Mouse (Mus musculus) neural tube, embryonic 13.5 days (tissue): ENCODE data around the gene Apaf1. TPM values are rescaled to one million over a fixed set of nuclear protein-coding genes. Genes with fewer than 3 reads are reported as not detected.

Experiments used
- ATAC-seq: fragments of 200-750 bp; cut with Nextera tagmentation; 2 replicates; pipeline ENCODE4 v1.8.0; 2017; ENCODE audit warnings: low read depth, mild to moderate bottlenecking, moderate TSS enrichment, moderate library complexity
- H3K27ac ChIP-seq: fragments of 300-500 bp; sonication (generic); replicated peaks from 2 replicates; pipeline ENCODE4 v1.5.1; 2015; ENCODE audit warnings: moderate library complexity, mild to moderate bottlenecking, inconsistent platforms
- H3K27me3 ChIP-seq: fragments of 300-500 bp; sonication (generic); 2 replicates; pipeline ENCODE4 v1.6.1; 2015; ENCODE audit warnings: mild to moderate bottlenecking, inconsistent platforms
- H3K36me3 ChIP-seq: fragments of 300-500 bp; sonication (generic); 2 replicates; pipeline ENCODE4 v1.6.1; 2015; ENCODE audit warnings: mild to moderate bottlenecking, inconsistent platforms
- H3K4me1 ChIP-seq: fragments of 300-500 bp; sonication (generic); replicated peaks from 2 replicates; pipeline ENCODE4 v1.6.1; 2015; ENCODE audit warnings: inconsistent platforms
- H3K4me2 ChIP-seq: fragments of 300-500 bp; sonication (generic); 2 replicates; pipeline ENCODE4 v1.6.1; 2015; ENCODE audit warnings: inconsistent platforms, mild to moderate bottlenecking, moderate library complexity
- H3K4me3 ChIP-seq: fragments of 300-500 bp; sonication (generic); 2 replicates; pipeline ENCODE4 v1.5.1; 2015; ENCODE audit warnings: mild to moderate bottlenecking, inconsistent platforms
- H3K9ac ChIP-seq: fragments of 300-500 bp; sonication (generic); 2 replicates; pipeline ENCODE4 v1.6.1; 2015; ENCODE audit warnings: moderate library complexity, mild to moderate bottlenecking, inconsistent platforms
- H3K9me3 ChIP-seq: fragments of 300-500 bp; sonication (generic); 2 replicates; pipeline ENCODE4 v1.6.1; 2016; ENCODE audit warnings: inconsistent platforms
- WGBS: fragments of 180-500 bp; shearing (Covaris S2); methylation state at CpG from one replicate; pipeline ENCODE4 v1.1.7; 2015; 5-methylcytosine and 5-hydroxymethylcytosine counted together
- polyA plus RNA-seq: library from polyadenylated mRNA; unstranded; fragments of >200 nt; fragmentation: Nextera tagmentation; extraction: Ambion mirVana; gene quantifications from 2 replicates; pipeline ENCODE4 v1.2.1, GENCODE M21; 2015

Gene Apaf1
- polyA plus RNA-seq, 1 experiment from 2014 or later = 16.2 TPM

GRCm38 (mm10) chr10:91105981-91106380 lies 23.4 kb upstream of the Apaf1 start:
- no peak overlapping the region for H3K27ac ChIP-seq
- H3K9me3 ChIP-seq = peaks cover 3% of the 10 kb centered on the region
- peaks cover 17% of the 10 kb centered on the region for H3K36me3 ChIP-seq
- H3K4me1 ChIP-seq = no peaks in the 10 kb centered on the region
- 87% methylated on average over 3 of the region's 3 CpGs for WGBS
- H3K4me2 ChIP-seq = no peak overlapping the region
- no peak overlapping the region for H3K4me3 ChIP-seq
- H3K27me3 ChIP-seq = no peaks in the 10 kb centered on the region
- H3K9ac ChIP-seq = no peak overlapping the region
- ATAC-seq = no peak

GRCm38 (mm10) chr10:91102799-91103590 lies 20.4 kb upstream of the Apaf1 start:
- H3K9me3 ChIP-seq = no peaks in the 10 kb centered on the region
- 91% methylated on average over 13 of the region's 14 CpGs for WGBS
- no peak for ATAC-seq

GRCm38 (mm10) chr10:91101936-91102335 lies 19.4 kb upstream of the Apaf1 start:
- no peak overlapping the region for H3K4me3 ChIP-seq
- H3K4me1 ChIP-seq = no peaks in the 10 kb centered on the region
- WGBS = 92% methylated on average over 25 of the region's 25 CpGs
- no peak overlapping the region for H3K27ac ChIP-seq
- H3K9ac ChIP-seq = no peak overlapping the region
- no peak for ATAC-seq
- no peaks in the 10 kb centered on the region for H3K9me3 ChIP-seq
- H3K27me3 ChIP-seq = no peaks in the 10 kb centered on the region
- H3K4me2 ChIP-seq = no peak overlapping the region
- H3K36me3 ChIP-seq = peaks cover 21% of the 10 kb centered on the region

More at GRCm38 (mm10) chr10:91102799-91103590, 20.4 kb upstream of the Apaf1 start:
- no peak overlapping the region for H3K4me3 ChIP-seq
- H3K4me1 ChIP-seq = no peaks in the 10 kb centered on the region
- H3K4me2 ChIP-seq = no peak overlapping the region
- H3K27me3 ChIP-seq = no peaks in the 10 kb centered on the region
- H3K36me3 ChIP-seq = peaks cover 15% of the 10 kb centered on the region
- no peak overlapping the region for H3K9ac ChIP-seq
- H3K27ac ChIP-seq = no peak overlapping the region

DNA sequence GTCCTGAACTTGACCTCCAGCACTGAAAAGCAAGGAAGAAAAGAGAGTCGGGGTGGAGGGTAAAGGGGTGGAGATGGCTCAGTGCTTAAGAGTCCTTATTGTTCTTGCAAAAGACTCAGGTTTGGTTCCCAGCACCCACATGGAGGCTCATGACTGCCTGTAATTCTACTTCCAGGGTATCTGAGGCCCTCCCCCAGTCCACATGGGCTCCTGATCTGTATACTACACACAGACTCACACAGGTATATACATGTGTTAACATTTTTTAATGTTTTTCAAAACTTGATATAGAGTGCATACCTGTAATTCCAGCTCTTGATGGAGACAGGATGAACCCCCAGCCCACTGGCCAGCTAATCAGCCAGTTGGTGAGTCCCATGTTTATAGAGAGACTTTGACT lies 17.5 kb upstream of the Apaf1 start:
- Histone ChIP-seq H3K27me3 (no peaks in the 10 kb centered on the region), H3K4me2 (no peak overlapping the region), H3K36me3 (peaks cover 25% of the 10 kb centered on the region), H3K9ac (no peak overlapping the region), H3K9me3 (no peaks in the 10 kb centered on the region), H3K4me1 (no peaks in the 10 kb centered on the region), H3K27ac (no peak overlapping the region), H3K4me3 (no peak overlapping the region)
- 95% methylated on average over 1 of the region's 1 CpGs for WGBS
- ATAC-seq = no peak

- Histone ChIP-seq H3K9ac (no peak overlapping the region), H3K4me1 (no peaks in the 10 kb centered on the region), H3K27ac (no peak overlapping the region), H3K27me3 (no peaks in the 10 kb centered on the region), H3K4me3 (no peak overlapping the region), H3K9me3 (no peaks in the 10 kb centered on the region), H3K4me2 (no peak overlapping the region), H3K36me3 (peaks cover 35% of the 10 kb centered on the region)
- ATAC-seq = no peak
- WGBS = 95% methylated on average over 8 of the region's 8 CpGs
Measured at GRCm38 (mm10) chr10:91098056-91098455, 15.5 kb upstream of the Apaf1 start.

DNA sequence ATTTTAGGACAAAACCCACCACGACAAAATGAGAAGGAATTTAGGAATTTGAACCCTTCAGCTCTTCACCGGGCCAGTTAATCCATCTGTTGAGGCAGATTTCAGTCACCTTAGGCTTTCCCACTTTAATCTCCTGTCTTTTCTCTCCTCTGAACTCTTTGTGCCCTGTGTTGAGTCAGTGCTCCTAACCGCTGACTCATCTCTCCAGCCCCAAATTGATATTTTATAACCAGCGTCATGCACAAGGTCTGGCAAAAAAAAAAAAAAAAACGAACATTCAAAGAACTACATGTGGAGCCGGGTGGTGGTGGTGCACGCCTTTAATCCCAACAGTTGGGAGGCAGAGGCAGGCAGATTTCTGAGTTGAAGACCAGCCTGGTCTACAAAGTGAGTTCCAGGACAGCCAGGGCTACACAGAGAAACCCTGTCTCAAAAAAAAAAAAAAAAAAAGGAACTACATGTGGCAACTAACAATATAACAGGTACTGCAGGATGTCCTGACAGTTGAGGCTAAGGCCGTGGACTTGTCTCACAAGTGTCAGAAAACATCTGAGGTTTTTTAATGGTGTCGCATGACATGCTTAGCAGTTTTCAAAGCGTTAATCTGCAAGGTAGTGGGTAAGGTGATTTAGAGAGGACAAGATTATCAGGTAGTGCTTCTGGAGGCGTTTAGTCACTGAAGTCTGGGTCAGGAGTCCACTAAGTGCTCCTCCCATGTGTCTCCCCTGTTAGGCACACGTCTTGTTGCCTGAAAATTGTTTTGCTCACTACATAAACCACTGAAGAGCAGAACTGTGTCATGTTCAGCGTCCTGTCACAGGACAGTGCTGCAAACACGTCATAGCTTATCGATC lies 11.9 kb upstream of the Apaf1 start:
- WGBS = 93% methylated on average over 15 of the region's 15 CpGs
- ATAC-seq = no peak
- H3K4me1 ChIP-seq = no peaks in the 10 kb centered on the region
- no peaks in the 10 kb centered on the region for H3K27me3 ChIP-seq
- H3K36me3 ChIP-seq = peaks cover 21% of the 10 kb centered on the region; the same call in 1 of the 2 replicates
- H3K9me3 ChIP-seq = no peaks in the 10 kb centered on the region
- H3K27ac ChIP-seq = no peak overlapping the region
- H3K9ac ChIP-seq = no peak overlapping the region
- H3K4me3 ChIP-seq = no peak overlapping the region
- no peak overlapping the region for H3K4me2 ChIP-seq

GRCm38 (mm10) chr10:91092812-91093211 lies 10.2 kb upstream of the Apaf1 start:
- Histone ChIP-seq H3K4me2 (no peak overlapping the region), H3K4me3 (no peak overlapping the region), H3K27ac (no peak overlapping the region), H3K36me3 (peaks cover 18% of the 10 kb centered on the region; the same call in 1 of the 2 replicates), H3K9me3 (no peaks in the 10 kb centered on the region), H3K9ac (no peak overlapping the region), H3K27me3 (no peaks in the 10 kb centered on the region), H3K4me1 (no peaks in the 10 kb centered on the region)
- ATAC-seq = no peak
- WGBS = 91% methylated on average over 4 of the region's 4 CpGs

DNA sequence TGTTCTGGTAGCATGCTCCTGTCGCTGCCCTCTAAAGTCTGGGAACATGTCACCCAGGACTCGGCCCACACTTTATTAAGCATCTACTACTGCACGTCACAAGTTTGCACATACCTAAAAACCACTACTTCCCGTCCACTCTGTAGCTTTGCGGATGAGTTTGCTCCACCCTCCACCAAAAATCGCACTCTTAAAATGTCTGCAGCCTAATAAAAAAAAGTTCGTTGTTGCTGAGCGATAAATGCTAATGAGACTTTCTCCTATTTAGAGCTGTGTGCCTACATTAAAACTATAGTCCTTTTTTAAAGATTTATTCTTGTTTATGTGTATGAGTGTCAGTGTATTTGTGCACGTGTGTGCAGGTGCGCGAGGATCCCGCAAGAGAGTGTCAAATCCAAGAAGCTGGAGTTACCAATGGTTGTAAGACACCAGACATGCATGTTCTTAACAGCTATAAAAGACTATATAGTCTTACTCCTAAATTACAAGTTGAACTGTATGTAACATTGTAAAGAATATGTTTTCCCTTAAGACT lies 890 bp upstream of the Apaf1 start:
- no peak for ATAC-seq
- 48% methylated on average over 12 of the region's 12 CpGs for WGBS
- peak overlapping the region; percentile 85 for H3K4me3 ChIP-seq
- peak overlapping the region; percentile 46 for H3K27ac ChIP-seq
- H3K36me3 ChIP-seq = peaks cover 6% of the 10 kb centered on the region; the same call in 1 of the 2 replicates
- peaks cover 14% of the 10 kb centered on the region; the same call in 1 of the 2 replicates for H3K4me1 ChIP-seq
- peak overlapping the region; percentile 64 for H3K4me2 ChIP-seq
- H3K27me3 ChIP-seq = no peaks in the 10 kb centered on the region
- no peaks in the 10 kb centered on the region for H3K9me3 ChIP-seq
- peak overlapping the region; percentile 89 for H3K9ac ChIP-seq

GRCm38 (mm10) chr10:91081959-91082507 lies 537 bp downstream of the Apaf1 start:
- peak; percentile 29 for ATAC-seq
- Histone ChIP-seq H3K27ac (peak overlapping the region; percentile 88), H3K4me2 (peak overlapping the region; percentile 64), H3K4me1 (peaks cover 14% of the 10 kb centered on the region; the same call in 1 of the 2 replicates), H3K9ac (peak overlapping the region; percentile 89), H3K4me3 (peak overlapping the region; percentile 85), H3K9me3 (no peaks in the 10 kb centered on the region), H3K36me3 (peaks cover 20% of the 10 kb centered on the region), H3K27me3 (no peaks in the 10 kb centered on the region)
- 1% methylated on average over 27 of the region's 27 CpGs for WGBS

DNA sequence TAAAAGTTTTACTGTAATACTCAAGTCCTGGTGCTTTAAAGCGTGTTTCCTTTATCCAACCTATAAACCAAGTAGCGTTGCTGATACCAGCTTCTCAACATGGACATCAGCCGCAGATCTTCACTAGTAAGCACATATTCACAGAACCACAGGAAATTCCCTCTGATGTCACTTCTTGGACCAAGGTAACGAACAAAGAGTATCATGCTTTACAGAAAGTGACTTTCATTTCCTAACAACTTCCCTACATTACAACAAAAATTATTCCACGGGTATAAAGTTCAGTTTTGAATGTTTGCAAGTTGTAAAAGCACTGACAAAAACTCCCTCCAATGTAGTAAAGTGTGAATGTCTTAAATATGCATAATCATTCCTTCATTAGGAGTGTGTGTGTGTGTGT lies 2.0 kb downstream of the Apaf1 start:
- H3K4me1 ChIP-seq = peaks cover 14% of the 10 kb centered on the region; the same call in 1 of the 2 replicates
- H3K4me3 ChIP-seq = no peak overlapping the region
- H3K36me3 ChIP-seq = peaks cover 33% of the 10 kb centered on the region
- no peak overlapping the region for H3K9ac ChIP-seq
- no peak overlapping the region for H3K4me2 ChIP-seq
- H3K27me3 ChIP-seq = no peaks in the 10 kb centered on the region
- no peak for ATAC-seq
- WGBS = 93% methylated on average over 5 of the region's 5 CpGs
- no peak overlapping the region for H3K27ac ChIP-seq
- no peaks in the 10 kb centered on the region for H3K9me3 ChIP-seq

- ATAC-seq = no peak
- H3K36me3 ChIP-seq = peaks cover 54% of the 10 kb centered on the region
- H3K4me1 ChIP-seq = peaks cover 8% of the 10 kb centered on the region; the same call in 1 of the 2 replicates
- H3K4me2 ChIP-seq = no peak overlapping the region
- H3K4me3 ChIP-seq = no peak overlapping the region
- no peak overlapping the region for H3K9ac ChIP-seq
- 90% methylated on average over 2 of the region's 2 CpGs for whole genome bisulfite sequencing
- no peaks in the 10 kb centered on the region for H3K27me3 ChIP-seq
- H3K27ac ChIP-seq = no peak overlapping the region
- no peaks in the 10 kb centered on the region for H3K9me3 ChIP-seq
Measured at GRCm38 (mm10) chr10:91076667-91077066, 5.9 kb downstream of the Apaf1 start.

GRCm38 (mm10) chr10:91073345-91073744 lies 9.2 kb downstream of the Apaf1 start:
- 94% methylated on average over 3 of the region's 3 CpGs for WGBS
- no peak overlapping the region for H3K9ac ChIP-seq
- H3K27me3 ChIP-seq = no peaks in the 10 kb centered on the region
- H3K4me2 ChIP-seq = no peak overlapping the region
- no peak overlapping the region for H3K4me3 ChIP-seq
- peaks cover 54% of the 10 kb centered on the region for H3K36me3 ChIP-seq
- no peaks in the 10 kb centered on the region for H3K4me1 ChIP-seq
- H3K9me3 ChIP-seq = no peaks in the 10 kb centered on the region
- ATAC-seq = no peak
- H3K27ac ChIP-seq = no peak overlapping the region
